Mouse (Mus musculus): Measurements from ENCODE around the gene Orai3.

GRCm38 (mm10) chr7:127822494-127822893 lies 52.9 kb downstream of the Orai3 start:
- TF ChIP-seq CTCF (IDR thresholded peaks at IDR 0.05; ENCODE audit: low read depth), result no peak
- no peak for TF ChIP-seq EP300 (IDR thresholded peaks at IDR 0.05; ENCODE audit: low read depth)
